Mouse (Mus musculus) retina, embryonic 14.5 days (tissue): Measurements from ENCODE around the gene Olfr877.

Experiments used
- DNase-seq: peaks from one replicate; pipeline ENCODE4 v3.0.0-alpha.2; 2015; ENCODE audit warnings: low spot score

The Olfr877 gene

GRCm38 (mm10) chr9:37853969-37854368 is at the start of gene Olfr877:
Olfr877 (plus strand) TSS chr9:37854269.
- peak; percentile 2 for DNase-seq

GRCm38 (mm10) chr9:37807235-37807634 is 46.8 kb upstream of the Olfr877 start:
- no peak for DNase-seq

DNA sequence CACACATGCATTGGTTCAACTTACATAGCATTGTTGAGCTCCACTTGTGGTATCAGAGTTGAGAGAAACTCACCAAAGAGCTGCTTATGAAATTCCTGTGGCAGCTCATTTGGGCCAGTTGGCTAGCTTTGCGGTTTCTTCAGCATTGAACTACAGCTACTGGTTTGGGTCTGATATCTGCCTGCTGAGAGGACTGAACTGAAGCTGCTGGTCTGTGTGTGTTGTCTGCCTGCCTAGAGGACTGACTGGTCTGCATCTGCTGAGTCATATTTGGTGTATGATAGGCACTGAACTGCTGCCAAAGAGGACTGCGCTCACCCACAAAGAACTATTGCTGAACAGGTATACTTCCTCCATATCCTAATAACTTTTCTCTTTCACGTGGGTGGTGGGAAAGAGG is 45.6 kb upstream of the Olfr877 start:
- DNase-seq = no peak

- DNase-seq = no peak
These were observed 45.1 kb upstream of the Olfr877 start for GRCm38 (mm10) chr9:37808976-37809375.

DNA sequence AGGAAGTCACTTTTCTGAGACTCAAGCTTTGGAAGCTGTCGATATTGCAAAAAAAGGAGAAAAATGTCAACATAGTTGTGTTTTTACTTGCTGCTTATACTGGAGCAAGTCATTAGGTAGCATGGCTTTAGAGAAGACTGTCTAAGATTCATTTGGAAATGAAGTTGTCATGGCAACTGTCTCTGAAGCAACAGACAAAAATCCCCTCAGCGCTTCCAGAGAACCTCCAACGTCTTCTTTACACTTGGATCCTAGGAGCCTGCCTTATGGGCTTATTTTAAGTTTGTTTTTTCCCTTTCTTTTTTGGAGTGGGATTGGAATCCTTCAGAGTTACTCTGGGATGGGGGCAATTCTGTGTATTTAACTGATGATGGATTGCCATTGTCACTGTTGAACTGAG is 39.4 kb upstream of the Olfr877 start:
- no peak for DNase-seq

GRCm38 (mm10) chr9:37829881-37830280 is 24.2 kb upstream of the Olfr877 start:
- no peak for DNase-seq

DNA sequence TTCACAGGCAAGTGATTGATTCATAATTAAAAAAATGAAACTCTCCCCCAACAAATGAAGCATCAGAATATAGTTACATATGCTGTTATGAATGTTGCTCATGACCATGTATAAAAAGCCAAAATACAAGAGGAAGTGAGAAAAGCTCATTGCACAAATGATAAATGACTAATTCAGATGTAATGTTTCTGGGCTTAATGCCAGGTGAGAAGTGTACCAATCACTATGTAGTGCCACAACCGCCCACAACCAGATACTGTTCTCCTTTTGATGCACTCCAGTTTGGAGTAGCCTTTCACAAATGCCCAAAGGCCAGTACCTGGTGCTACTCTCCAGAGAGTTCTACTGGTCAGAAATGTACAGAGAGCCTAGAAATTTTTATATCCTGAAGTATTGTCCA is 20.7 kb upstream of the Olfr877 start:
- DNase-seq = no peak

GRCm38 (mm10) chr9:37849267-37849666 is 4.8 kb upstream of the Olfr877 start:
- no peak for DNase-seq

DNA sequence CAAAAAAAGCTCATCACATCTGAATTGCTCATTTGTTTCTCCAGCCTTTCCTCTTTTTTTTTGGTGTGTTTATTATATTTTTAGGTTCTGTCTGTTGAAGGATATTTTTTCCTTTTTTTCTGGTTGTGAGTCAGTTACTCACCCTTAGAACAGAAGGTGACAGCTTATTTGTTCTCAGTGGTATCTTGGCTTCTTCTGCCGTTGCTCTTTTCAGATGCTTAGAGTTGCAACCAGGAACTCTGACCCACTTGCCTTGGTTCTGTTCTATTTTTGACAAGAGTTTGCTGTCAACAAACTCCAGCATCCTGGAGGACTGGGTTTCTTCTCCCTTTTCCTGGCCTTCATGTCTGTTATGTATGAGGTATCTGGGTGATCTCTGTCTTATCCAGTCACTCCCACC is 9.3 kb downstream of the Olfr877 start:
- no peak for DNase-seq

- DNase-seq = no peak
These were observed 16.2 kb downstream of the Olfr877 start for GRCm38 (mm10) chr9:37870246-37870645.

GRCm38 (mm10) chr9:37871097-37871496 is 17.0 kb downstream of the Olfr877 start:
- no peak for DNase-seq

- DNase-seq = no peak
These were observed 17.5 kb downstream of the Olfr877 start for GRCm38 (mm10) chr9:37871536-37871935.

GRCm38 (mm10) chr9:37890960-37891359 is 36.9 kb downstream of the Olfr877 start:
- DNase-seq = no peak

DNA sequence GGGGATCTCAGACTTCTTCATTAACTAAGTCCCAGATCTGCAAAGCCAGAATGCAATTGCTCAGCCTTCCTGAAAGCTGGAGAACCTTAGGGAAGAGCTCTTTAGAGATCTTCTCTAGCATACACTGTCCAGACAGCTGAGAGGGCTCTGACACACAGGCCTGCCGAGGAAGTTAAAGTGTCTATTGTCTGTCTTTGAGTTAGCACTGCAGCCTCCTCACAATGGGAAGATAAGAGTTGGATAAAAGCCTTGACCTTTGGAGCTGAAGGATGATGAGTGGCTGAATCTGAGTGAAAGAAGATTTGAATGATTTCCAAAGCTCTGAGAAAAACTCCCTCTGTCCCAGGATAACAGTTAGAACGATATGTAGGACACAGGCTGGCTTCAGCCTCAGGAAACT is 42.6 kb downstream of the Olfr877 start, which contains the start of gene Olfr145:
Gene Olfr145 (plus strand): TSS at position 64 of the 400 bp plus-strand sequence.
- DNase-seq = no peak

- no peak for DNase-seq
These were observed 51.5 kb downstream of the Olfr877 start for GRCm38 (mm10) chr9:37905555-37905954.
